12 mouse cellular contexts compared by ENCODE assay signal in the genomic region with DNA sequence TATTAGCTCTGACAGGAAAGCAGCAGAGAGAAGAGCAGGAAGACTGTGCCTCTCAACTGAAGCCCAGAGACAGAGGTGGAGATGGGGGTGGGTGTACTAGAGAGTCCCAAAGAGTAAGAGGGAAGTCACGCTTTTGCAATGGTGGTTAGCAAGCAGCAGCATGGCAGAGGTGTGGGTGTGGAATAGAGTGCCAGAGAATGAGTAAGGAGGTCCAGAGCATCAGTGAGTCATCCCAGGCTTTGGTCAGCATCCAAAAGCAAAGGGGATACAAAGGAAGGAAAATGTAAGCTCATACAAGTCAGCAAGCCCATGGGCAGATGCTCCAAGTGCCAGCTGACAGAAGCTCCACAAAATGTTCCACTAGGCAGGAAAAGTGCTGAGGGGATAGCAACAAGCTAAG. TPM values are rescaled to one million over a fixed set of nuclear protein-coding genes. Genes with fewer than 3 reads are reported as not detected.
DNase-seq lines count a peak whose midpoint lies in the region.
"Had no signal": no experiment of that assay in that cellular context is flagged by ENCODE, and none has a peak within 500 bp of the region (broad histone marks: within the 10 kb centered on the region; RNA-seq: fewer than 3 reads in every experiment).

No protein-coding gene starts in this region.

- intact Hi-C loops in left cerebral cortex, postnatal 14 days (cut with DNase I), result loop anchor here (5.0 to 10.0 kb wide), 3 partner anchors 112 to 1725 kb away; no protein-coding TSS in a partner anchor

- DNase-seq in 416B (ENCODE audit: low read depth) (peak; percentile 1), NIH3T3 (ENCODE audit: low read depth) (peak; percentile 36), MN1 (ENCODE audit: low spot score) (no peak)
- peak; percentile 83 to 84 for DNase-seq in frontal cortex, postnatal 36 days (ENCODE audit: low spot score in 2 of 2)
- DNase-seq in left cerebral cortex, postnatal 14 days (ENCODE audit: low spot score in 2 of 2), result peak; percentile 59 to 78
- no peak for DNase-seq in heart, adult 8-10 months (ENCODE audit: low spot score)
- DNase-seq in T-cell, adult 2 months (ENCODE audit: low spot score), result no peak
- no peak for DNase-seq in lung, postnatal 36 days
- DNase-seq: kidney, adult 8-10 months; liver, embryonic 13.5 days; lung, postnatal 4 days; midbrain, embryonic 14.5 days had no signal

RNA-seq across cellular contexts. Expression of a gene that starts 47.7 kb away (rescaled TPM):
- 10 to 100 TPM; 78.1 to 83.1 TPM for total RNA-seq in left cerebral cortex, postnatal 14 days (2021)
- 1 to 10 TPM in 1 of 4 experiments, under 1 TPM in 3; 0.63 to 1.5 (median 0.92) TPM for total RNA-seq in heart, adult 8-10 months (2022)

Comparison
In these comparisons a context has a peak if more than half of its experiments do, and no peak if none do; other contexts are left out.
1. DNase-seq: peak in 416B (single experiment), NIH3T3 (single experiment), frontal cortex, postnatal 36 days (2 of 2) and left cerebral cortex, postnatal 14 days (2 of 2); none in MN1 (single experiment), heart, adult 8-10 months (single experiment), T-cell, adult 2 months (single experiment) and lung, postnatal 36 days (single experiment).
2. RNA of a gene that starts 47.7 kb away (total RNA-seq): 78.1 to 83.1 TPM in left cerebral cortex, postnatal 14 days; 0.63 to 1.5 TPM in heart, adult 8-10 months; every median in the first group is over 10 times any median in the second.